Mouse (Mus musculus): ENCODE data around the gene Nfic. TPM values are rescaled to one million over a fixed set of nuclear protein-coding genes. Genes with fewer than 3 reads are reported as not detected.

Nfic gene
- total and polyA plus RNA-seq, 3 experiments = 2.0 to 9.7 TPM; not detected in 1

DNA sequence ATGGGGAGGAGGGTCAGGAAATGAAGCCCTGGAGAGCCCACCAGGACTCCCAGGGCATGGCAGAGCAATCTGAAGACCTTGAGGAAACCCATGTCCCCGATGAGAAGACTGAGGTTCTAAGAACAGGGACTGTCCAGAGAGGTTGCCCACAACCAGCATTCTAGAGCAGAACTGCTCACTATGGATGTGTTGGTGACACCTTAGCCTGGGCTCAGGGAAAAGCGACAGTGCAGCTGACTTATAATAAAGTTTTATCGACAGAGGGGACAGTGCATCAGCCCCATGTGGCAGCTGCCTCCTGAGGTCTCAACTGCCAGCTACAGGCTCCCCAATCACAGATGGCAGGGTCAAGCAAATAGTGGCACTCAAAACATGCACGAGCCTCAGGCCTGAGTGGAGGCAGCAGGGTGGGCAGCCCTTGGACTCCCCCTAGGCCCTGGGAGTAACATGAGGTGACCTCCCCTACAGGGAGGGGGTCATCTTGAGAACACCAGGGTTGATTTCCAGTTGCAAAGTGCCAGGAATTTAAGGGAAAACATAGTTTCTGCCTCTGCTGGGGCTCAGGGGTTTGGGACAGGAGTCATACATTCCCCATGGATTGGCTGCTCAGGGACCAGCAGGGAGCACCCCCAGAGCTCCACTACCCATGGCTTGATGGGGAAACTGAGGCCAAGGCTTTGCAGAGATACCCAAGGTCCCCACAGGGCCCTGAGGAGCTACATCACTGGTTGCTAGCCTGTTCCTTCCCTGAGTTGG is 34.2 kb downstream of the Nfic start:
- no peak overlapping the region for H3K4me3 ChIP-seq (ENCODE audit: control insufficient read depth in 1 of 2, insufficient read depth in 1 of 2, low read depth in 2 of 2, low read length in 2 of 2)
- H3K27me3 ChIP-seq (ENCODE audit: control insufficient read depth in 1 of 2, insufficient read depth in 2 of 2, low read length in 2 of 2) = no peaks in the 10 kb centered on the region
- H3K36me3 ChIP-seq (ENCODE audit: control insufficient read depth in 1 of 2, insufficient read depth in 2 of 2, low read length in 2 of 2) = no peaks in the 10 kb centered on the region; a peak in 1 of 4 replicates
- H3K79me2 ChIP-seq (ENCODE audit: control insufficient read depth, insufficient read depth, low read length, poor library complexity) = peaks cover 5% of the 10 kb centered on the region
- H3K27ac ChIP-seq (ENCODE audit: control insufficient read depth, low read depth, low read length) = no peak overlapping the region
- no peak for DNase-seq (ENCODE audit: low read depth, low spot score)
- TF ChIP-seq GATA1 (IDR thresholded peaks at IDR 0.05; ENCODE audit: low read depth, low read length) = no peak
- no peak for TF ChIP-seq JUND (IDR thresholded peaks at IDR 0.05; ENCODE audit: low read depth, low read length)
- TF ChIP-seq ZC3H11A (IDR thresholded peaks at IDR 0.05; ENCODE audit: low read depth, low read length) = no peak
- no peak for TF ChIP-seq ZNF384 (IDR thresholded peaks at IDR 0.05; ENCODE audit: low read depth, low read length)
- no peak for TF ChIP-seq MYC (IDR thresholded peaks at IDR 0.05; ENCODE audit: low read depth, low read length)
- no peak for TF ChIP-seq KAT2A (conservative IDR thresholded peaks at IDR 0.05; ENCODE audit: low read depth, low read length)
- TF ChIP-seq ZKSCAN1 (IDR thresholded peaks at IDR 0.05; ENCODE audit: low read depth, low read length) = no peak
- TF ChIP-seq NELFE (IDR thresholded peaks at IDR 0.05; ENCODE audit: low read depth, low read length) = no peak
- TF ChIP-seq MAFK (IDR thresholded peaks at IDR 0.05; ENCODE audit: borderline replicate concordance, low read depth, low read length) = no peak
- TF ChIP-seq BHLHE40 (IDR thresholded peaks at IDR 0.05; ENCODE audit: borderline replicate concordance, low read depth, low read length) = no peak
- no peak for TF ChIP-seq MYB (IDR thresholded peaks at IDR 0.05; ENCODE audit: low read depth, low read length)
- H3K9me3 ChIP-seq (replicated peaks; ENCODE audit: insufficient read depth, low read length) = no peaks in the 10 kb centered on the region
- no peaks in the 10 kb centered on the region for H3K4me1 ChIP-seq (ENCODE audit: control insufficient read depth in 1 of 2, insufficient read depth in 2 of 2, low read length in 2 of 2)
- H3K9ac ChIP-seq (ENCODE audit: control insufficient read depth, low read depth, low read length, poor library complexity, severe bottlenecking) = no peak overlapping the region

DNA sequence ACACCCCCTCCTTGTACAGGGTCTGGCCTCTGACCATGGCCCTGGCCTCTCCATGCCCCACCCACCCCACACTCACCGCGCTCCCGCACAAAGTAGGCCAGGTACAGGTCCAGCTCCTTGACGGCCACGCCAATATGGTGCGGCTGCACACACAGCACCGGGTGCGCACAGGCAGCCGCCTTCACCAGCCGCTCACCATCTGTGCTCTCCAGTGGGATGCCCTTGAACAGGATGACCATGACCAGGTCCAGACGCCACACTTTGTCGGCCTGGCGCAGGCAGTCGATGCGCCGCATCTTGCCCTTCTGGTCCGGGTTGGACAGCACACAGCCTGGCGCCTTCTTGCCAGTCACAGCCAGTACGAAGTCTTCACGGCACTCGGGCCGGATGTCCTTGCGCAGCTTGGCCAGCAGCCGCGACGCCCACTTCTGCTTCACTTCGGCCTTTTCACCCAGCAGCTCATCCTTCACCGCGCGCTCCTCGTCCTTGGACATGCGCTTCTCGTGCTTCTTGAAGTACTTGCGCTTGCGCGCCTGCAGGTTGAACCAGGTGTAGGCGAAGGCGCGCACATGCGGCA is 35.2 kb downstream of the Nfic start:
- Histone ChIP-seq H3K27me3 (ENCODE audit: control insufficient read depth in 1 of 2, insufficient read depth in 2 of 2, low read length in 2 of 2) (no peaks in the 10 kb centered on the region), H3K36me3 (ENCODE audit: control insufficient read depth in 1 of 2, insufficient read depth in 2 of 2, low read length in 2 of 2) (no peaks in the 10 kb centered on the region), H3K79me2 (ENCODE audit: control insufficient read depth, insufficient read depth, low read length, poor library complexity) (peaks cover 1% of the 10 kb centered on the region; the same call in 1 of the 2 replicates), H3K27ac (ENCODE audit: control insufficient read depth, low read depth, low read length) (no peak overlapping the region), H3K9me3 (replicated peaks; ENCODE audit: insufficient read depth, low read length) (no peaks in the 10 kb centered on the region), H3K4me1 (ENCODE audit: control insufficient read depth in 1 of 2, insufficient read depth in 2 of 2, low read length in 2 of 2) (no peaks in the 10 kb centered on the region), H3K4me3 (ENCODE audit: control insufficient read depth in 1 of 2, insufficient read depth in 1 of 2, low read depth in 2 of 2, low read length in 2 of 2) (no peak overlapping the region), H3K9ac (ENCODE audit: control insufficient read depth, low read depth, low read length, poor library complexity, severe bottlenecking) (no peak overlapping the region)
- no peak for TF ChIP-seq NRF1 (IDR thresholded peaks at IDR 0.05; ENCODE audit: insufficient read depth, low read depth, low read length, poor library complexity, severe bottlenecking)
- no peak for TF ChIP-seq SMC3 (IDR thresholded peaks at IDR 0.05; ENCODE audit: low read depth, low read length)
- no peak for TF ChIP-seq CHD2 (IDR thresholded peaks at IDR 0.05; ENCODE audit: low read length)
- TF ChIP-seq JUND (IDR thresholded peaks at IDR 0.05; ENCODE audit: low read depth, low read length) = no peak
- TF ChIP-seq EP300 (IDR thresholded peaks at IDR 0.05; ENCODE audit: low read depth in 1 of 2, low read length in 2 of 2) = no peak
- no peak for TF ChIP-seq HCFC1 (IDR thresholded peaks at IDR 0.05; ENCODE audit: low read depth, low read length)
- TF ChIP-seq TAL1 (IDR thresholded peaks at IDR 0.05; ENCODE audit: low read length) = no peak
- TF ChIP-seq MAX (IDR thresholded peaks at IDR 0.05; ENCODE audit: low read length) = no peak
- no peak for TF ChIP-seq NELFE (IDR thresholded peaks at IDR 0.05; ENCODE audit: low read depth, low read length)
- TF ChIP-seq RAD21 (IDR thresholded peaks at IDR 0.05; ENCODE audit: low read depth, low read length) = no peak
- TF ChIP-seq BHLHE40 (IDR thresholded peaks at IDR 0.05; ENCODE audit: borderline replicate concordance, low read depth, low read length) = no peak
- no peak for TF ChIP-seq MXI1 (IDR thresholded peaks at IDR 0.05; ENCODE audit: low read depth, low read length)
- TF ChIP-seq ZC3H11A (IDR thresholded peaks at IDR 0.05; ENCODE audit: low read depth, low read length) = no peak
- no peak for DNase-seq (ENCODE audit: low read depth, low spot score)

All from MEL (cell line).